Mouse (Mus musculus): ENCODE results near the gene Pcdh15. TPM values are rescaled to one million over a fixed set of nuclear protein-coding genes. Genes with fewer than 3 reads are reported as not detected.
A peak's percentile ranks its signal among the peaks of the same experiment; 100 is the strongest.

Pcdh15 gene
- polyA plus RNA-seq, 1 experiment from 2014 or later: 2.0 TPM

DNA sequence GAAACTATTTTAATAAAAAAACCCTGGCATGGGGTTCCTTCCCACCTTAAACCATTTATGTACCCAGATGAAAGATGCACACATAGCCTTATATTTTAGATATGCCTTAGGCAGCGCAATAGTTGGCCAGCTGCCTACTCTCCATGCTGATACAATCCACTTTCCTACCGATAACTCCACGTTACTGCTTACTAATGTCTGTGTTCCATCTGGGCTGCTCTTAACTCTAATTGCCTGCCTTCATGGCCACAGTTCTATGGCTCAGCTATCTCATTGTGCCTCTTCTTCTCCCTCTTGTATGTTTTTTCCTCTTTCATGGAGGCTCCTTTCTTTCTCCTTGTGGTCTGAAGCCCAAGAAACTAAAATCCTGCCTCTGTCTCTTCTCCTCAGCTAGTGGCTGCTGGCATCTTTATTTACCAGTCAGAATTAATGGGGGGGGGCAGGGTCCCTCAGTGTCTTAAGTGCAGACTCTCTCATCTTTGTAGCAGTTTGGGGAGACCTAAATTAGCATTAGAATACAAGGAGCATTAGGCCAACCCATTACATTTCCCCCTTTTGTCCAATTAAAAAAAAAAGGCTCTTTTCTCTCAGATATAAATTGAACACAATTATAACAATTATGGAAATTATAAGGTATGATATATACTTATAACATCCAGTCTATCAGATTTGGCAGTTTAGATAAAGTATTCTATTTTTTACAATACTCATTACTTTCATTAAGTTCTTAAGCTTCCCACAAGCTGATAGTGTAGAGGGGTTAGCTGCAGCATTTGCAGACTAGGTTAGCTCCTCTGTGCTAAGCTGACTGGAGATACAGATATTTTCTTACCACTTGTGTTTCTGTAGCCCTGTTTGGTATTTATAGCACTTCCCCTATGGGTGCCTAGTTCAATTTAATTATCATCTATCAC lies 1240.4 kb downstream of the Pcdh15 start:
- Histone ChIP-seq H3K36me3 (ENCODE audit: control insufficient read depth, insufficient read depth, low read length) (no peaks in the 10 kb centered on the region), H3K9ac (ENCODE audit: low read depth, low read length) (no peak overlapping the region), H3K4me1 (replicated peaks; ENCODE audit: control insufficient read depth, insufficient read depth, low read length) (no peaks in the 10 kb centered on the region), H3K9me3 (ENCODE audit: control insufficient read depth, low read length) (no peaks in the 10 kb centered on the region), H3K27me3 (ENCODE audit: control insufficient read depth, insufficient read depth, low read length) (no peaks in the 10 kb centered on the region), H3K27ac (ENCODE audit: low read depth, low read length) (no peak overlapping the region), H3K4me2 (replicated peaks; ENCODE audit: low read depth, low read length) (no peak overlapping the region), H3K4me3 (ENCODE audit: low read depth, low read length) (no peak overlapping the region)
- no peak for DNase-seq (ENCODE audit: low spot score)
- ATAC-seq (ENCODE audit: low FRiP score): no peak
- WGBS: 85% methylated on average over 3 of the region's 3 CpGs

DNA sequence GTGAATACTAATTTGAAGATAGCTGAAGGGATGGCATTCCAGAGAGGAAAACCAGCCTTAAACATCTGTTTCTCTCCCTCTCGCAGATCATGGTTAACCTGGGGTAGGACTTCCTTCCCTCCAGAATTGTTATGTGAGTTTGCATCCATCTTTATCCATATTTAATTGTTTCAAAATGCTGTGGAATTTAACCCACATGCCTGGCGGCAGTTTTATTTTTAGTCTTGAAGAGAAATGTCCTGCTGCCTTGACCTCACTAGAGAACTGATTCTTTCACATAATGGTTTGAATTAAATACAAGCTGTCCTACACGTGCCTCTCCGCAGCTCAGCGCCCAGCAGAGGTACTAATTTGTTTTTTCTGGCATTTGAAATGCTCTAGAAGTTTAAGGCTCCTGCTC lies 1260.4 kb downstream of the Pcdh15 start:
- H3K9me3 ChIP-seq (ENCODE audit: control insufficient read depth, low read length): no peaks in the 10 kb centered on the region
- ATAC-seq (ENCODE audit: low FRiP score) (no peak), DNase-seq (ENCODE audit: low spot score) (no peak)
- H3K27ac ChIP-seq (ENCODE audit: low read depth, low read length): no peak overlapping the region
- no peak overlapping the region for H3K4me3 ChIP-seq (ENCODE audit: low read depth, low read length)
- WGBS: 57% methylated on average over 5 of the region's 5 CpGs
- no peaks in the 10 kb centered on the region for H3K4me1 ChIP-seq (replicated peaks; ENCODE audit: control insufficient read depth, insufficient read depth, low read length)
- no peak overlapping the region for H3K4me2 ChIP-seq (replicated peaks; ENCODE audit: low read depth, low read length)
- H3K9ac ChIP-seq (ENCODE audit: low read depth, low read length): no peak overlapping the region
- H3K36me3 ChIP-seq (ENCODE audit: control insufficient read depth, insufficient read depth, low read length): no peaks in the 10 kb centered on the region
- H3K27me3 ChIP-seq (ENCODE audit: control insufficient read depth, insufficient read depth, low read length): no peaks in the 10 kb centered on the region

DNA sequence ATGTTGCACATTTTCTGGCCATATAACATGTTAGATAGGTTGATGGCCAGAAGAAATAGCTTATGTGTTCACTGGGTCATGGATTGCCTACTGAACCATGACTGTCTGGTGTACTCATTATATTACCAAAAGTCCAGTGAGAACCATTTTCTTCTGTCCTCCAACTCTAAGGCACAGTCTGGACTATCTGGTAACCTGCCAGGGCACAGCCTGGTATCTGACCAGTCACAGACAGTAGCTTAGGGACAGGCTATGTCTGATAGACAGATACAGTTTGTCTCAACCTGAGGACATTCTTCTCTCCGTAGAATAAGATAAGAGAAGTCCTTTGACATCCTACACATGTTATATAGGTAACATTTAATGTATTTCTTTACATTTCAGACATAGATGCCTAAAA lies 1279.6 kb downstream of the Pcdh15 start:
- ATAC-seq (ENCODE audit: low FRiP score) (no peak), DNase-seq (ENCODE audit: low spot score) (no peak)
- Histone ChIP-seq H3K27me3 (ENCODE audit: control insufficient read depth, insufficient read depth, low read length) (no peaks in the 10 kb centered on the region), H3K9ac (ENCODE audit: low read depth, low read length) (no peak overlapping the region), H3K27ac (ENCODE audit: low read depth, low read length) (no peak overlapping the region), H3K4me1 (replicated peaks; ENCODE audit: control insufficient read depth, insufficient read depth, low read length) (no peaks in the 10 kb centered on the region), H3K4me2 (replicated peaks; ENCODE audit: low read depth, low read length) (no peak overlapping the region), H3K9me3 (ENCODE audit: control insufficient read depth, low read length) (no peaks in the 10 kb centered on the region), H3K4me3 (ENCODE audit: low read depth, low read length) (no peak overlapping the region), H3K36me3 (ENCODE audit: control insufficient read depth, insufficient read depth, low read length) (no peaks in the 10 kb centered on the region)
- 94% methylated on average over 1 of the region's 1 CpGs for WGBS

DNA sequence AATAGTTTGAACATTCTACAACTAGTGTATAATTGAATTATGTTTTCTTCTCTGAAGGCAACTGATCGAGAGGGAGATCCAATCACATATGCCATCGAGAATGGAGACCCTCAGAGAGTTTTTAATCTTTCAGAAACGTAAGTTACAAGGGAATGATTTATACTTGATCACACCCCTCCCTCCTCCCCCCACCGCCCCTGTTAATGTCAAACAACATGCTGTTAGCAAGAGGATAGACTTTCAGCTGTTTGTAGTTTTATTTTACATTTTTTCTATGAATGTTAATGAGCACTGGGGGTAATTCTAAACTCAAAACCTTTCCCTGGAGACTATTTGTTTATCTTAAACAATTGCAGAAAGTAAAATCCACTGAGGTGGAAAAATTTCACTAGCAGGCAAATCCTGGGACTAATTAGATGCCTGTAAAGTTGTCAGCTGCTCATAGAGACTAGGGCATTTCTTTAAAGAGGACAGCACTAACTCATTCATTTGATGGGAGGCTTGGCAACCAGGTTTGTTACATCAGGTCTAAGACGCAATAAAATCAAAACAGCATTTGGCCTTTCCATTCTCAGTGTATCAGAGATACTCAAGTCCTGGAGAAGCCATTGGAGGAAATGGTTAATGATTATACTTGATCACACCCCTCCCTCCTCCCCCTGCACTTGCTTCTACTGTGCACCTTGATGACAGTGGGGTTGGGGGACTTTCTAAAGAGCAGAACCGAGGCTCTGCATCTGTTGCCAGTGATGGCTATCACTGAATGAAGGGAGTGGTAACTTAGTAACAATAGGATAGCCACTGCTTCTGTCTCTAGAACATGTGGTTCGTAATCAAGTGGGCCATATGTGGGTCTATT lies 1280.4 kb downstream of the Pcdh15 start:
- no peak for DNase-seq (ENCODE audit: low spot score)
- WGBS: 65% methylated on average over 7 of the region's 7 CpGs
- Histone ChIP-seq H3K27ac (ENCODE audit: low read depth, low read length) (no peak overlapping the region), H3K9ac (ENCODE audit: low read depth, low read length) (no peak overlapping the region), H3K4me3 (ENCODE audit: low read depth, low read length) (no peak overlapping the region), H3K27me3 (ENCODE audit: control insufficient read depth, insufficient read depth, low read length) (no peaks in the 10 kb centered on the region), H3K36me3 (ENCODE audit: control insufficient read depth, insufficient read depth, low read length) (no peaks in the 10 kb centered on the region), H3K4me1 (replicated peaks; ENCODE audit: control insufficient read depth, insufficient read depth, low read length) (no peaks in the 10 kb centered on the region), H3K9me3 (ENCODE audit: control insufficient read depth, low read length) (no peaks in the 10 kb centered on the region), H3K4me2 (replicated peaks; ENCODE audit: low read depth, low read length) (no peak overlapping the region)
- ATAC-seq (ENCODE audit: low FRiP score): peak; percentile 47; the same call in 1 of the 2 replicates

DNA sequence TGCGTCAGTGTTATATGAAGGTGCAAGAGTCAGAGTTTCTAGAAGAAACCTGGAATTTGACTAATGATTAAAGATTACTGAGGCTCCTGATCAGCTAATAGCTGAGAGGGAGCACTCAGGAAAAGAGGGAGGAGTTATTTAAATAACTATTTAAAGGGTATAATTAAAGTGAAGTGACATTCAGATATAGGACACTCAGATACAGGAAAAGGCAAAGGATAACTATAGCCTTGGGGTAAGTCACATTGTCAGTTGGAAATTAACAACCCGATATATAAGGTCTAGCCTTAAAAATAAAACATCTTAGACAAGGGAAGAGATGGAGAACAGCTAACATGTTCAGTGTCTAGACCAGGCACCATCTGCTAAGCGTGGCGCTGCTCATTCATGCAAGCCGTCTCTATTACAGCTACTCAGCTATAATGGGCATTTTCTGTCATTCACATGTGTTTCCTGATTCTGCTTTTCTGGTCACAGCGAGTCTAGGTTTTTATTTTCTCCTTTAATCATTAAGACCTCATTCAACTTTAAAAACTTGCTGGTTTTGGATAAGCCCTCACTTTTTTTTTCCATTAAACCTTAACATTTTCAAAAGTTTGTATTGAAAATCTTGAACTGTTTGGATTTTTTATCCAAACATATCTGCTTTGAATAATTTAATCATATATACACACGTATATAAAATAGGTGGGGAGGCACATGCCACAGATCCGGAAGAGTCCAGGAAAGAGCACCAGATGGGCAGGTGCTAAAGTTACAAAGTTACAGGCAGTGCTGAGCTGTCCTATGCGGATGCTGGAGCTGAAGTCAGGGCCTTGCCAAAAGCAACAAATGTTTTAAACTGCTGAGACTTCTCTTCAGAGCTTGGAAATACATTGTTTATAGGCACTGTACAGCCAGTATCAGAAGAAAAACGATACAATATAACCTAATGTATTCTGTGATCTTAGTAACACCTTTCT lies 1288.7 kb downstream of the Pcdh15 start:
- Histone ChIP-seq H3K4me2 (replicated peaks; ENCODE audit: low read depth, low read length) (no peak overlapping the region), H3K4me1 (replicated peaks; ENCODE audit: control insufficient read depth, insufficient read depth, low read length) (no peaks in the 10 kb centered on the region), H3K9me3 (ENCODE audit: control insufficient read depth, low read length) (no peaks in the 10 kb centered on the region), H3K36me3 (ENCODE audit: control insufficient read depth, insufficient read depth, low read length) (no peaks in the 10 kb centered on the region), H3K4me3 (ENCODE audit: low read depth, low read length) (no peak overlapping the region), H3K27me3 (ENCODE audit: control insufficient read depth, insufficient read depth, low read length) (no peaks in the 10 kb centered on the region), H3K9ac (ENCODE audit: low read depth, low read length) (no peak overlapping the region), H3K27ac (ENCODE audit: low read depth, low read length) (no peak overlapping the region)
- DNase-seq (ENCODE audit: low spot score) (peak; percentile 11), ATAC-seq (ENCODE audit: low FRiP score) (peak; percentile 80)
- 75% methylated on average over 10 of the region's 10 CpGs for WGBS

DNA sequence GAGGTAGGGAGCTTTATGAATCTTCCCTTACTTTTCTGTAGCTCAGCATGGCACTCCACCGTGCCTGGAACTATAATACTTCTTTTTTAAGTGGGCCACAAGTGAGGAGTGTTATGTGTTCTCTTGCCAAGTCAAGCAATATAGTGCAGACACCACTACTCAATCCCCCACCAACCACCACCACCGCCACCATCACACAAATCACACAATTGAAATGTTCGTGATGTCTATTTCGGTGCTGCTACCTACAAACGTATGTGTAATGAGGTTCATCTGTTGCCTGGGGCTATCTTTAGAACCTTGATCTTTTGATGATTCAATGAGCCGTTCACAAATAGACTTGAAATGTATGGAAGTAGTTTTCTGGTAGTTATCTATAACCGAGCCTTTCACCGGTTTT lies 1304.0 kb downstream of the Pcdh15 start:
- no peak overlapping the region for H3K4me2 ChIP-seq (replicated peaks; ENCODE audit: low read depth, low read length)
- H3K9ac ChIP-seq (ENCODE audit: low read depth, low read length): no peak overlapping the region
- H3K4me1 ChIP-seq (replicated peaks; ENCODE audit: control insufficient read depth, insufficient read depth, low read length): no peaks in the 10 kb centered on the region
- no peak overlapping the region for H3K4me3 ChIP-seq (ENCODE audit: low read depth, low read length)
- H3K27me3 ChIP-seq (ENCODE audit: control insufficient read depth, insufficient read depth, low read length): no peaks in the 10 kb centered on the region
- WGBS: 87% methylated on average over 8 of the region's 8 CpGs
- ATAC-seq (ENCODE audit: low FRiP score): no peak
- no peak for DNase-seq (ENCODE audit: low spot score)
- no peak overlapping the region for H3K27ac ChIP-seq (ENCODE audit: low read depth, low read length)
- no peaks in the 10 kb centered on the region for H3K9me3 ChIP-seq (ENCODE audit: control insufficient read depth, low read length)
- H3K36me3 ChIP-seq (ENCODE audit: control insufficient read depth, insufficient read depth, low read length): no peaks in the 10 kb centered on the region

DNA sequence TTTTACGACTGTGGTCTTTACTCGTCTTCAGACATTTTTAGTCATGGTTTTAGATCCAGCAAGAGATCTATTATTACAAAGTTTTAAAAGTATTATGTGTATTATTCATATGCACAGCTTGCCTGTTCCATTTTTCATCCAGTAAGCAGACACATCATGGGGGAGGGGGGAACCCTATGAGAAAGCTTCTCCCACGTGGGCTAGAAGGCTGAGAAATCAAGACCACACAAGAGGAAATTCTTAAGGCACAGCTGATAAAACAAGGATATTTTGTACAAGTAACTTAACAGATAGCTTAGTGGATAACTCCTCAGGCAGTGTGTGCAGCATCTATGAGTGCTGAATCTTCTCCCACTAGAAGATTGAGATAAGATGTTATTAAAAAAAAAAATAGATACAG lies 1314.9 kb downstream of the Pcdh15 start:
- Histone ChIP-seq H3K9ac (ENCODE audit: low read depth, low read length) (no peak overlapping the region), H3K27me3 (ENCODE audit: control insufficient read depth, insufficient read depth, low read length) (no peaks in the 10 kb centered on the region), H3K4me2 (replicated peaks; ENCODE audit: low read depth, low read length) (no peak overlapping the region), H3K4me1 (replicated peaks; ENCODE audit: control insufficient read depth, insufficient read depth, low read length) (no peaks in the 10 kb centered on the region), H3K36me3 (ENCODE audit: control insufficient read depth, insufficient read depth, low read length) (no peaks in the 10 kb centered on the region), H3K9me3 (ENCODE audit: control insufficient read depth, low read length) (no peaks in the 10 kb centered on the region), H3K4me3 (ENCODE audit: low read depth, low read length) (no peak overlapping the region), H3K27ac (ENCODE audit: low read depth, low read length) (no peak overlapping the region)
- no peak for ATAC-seq (ENCODE audit: low FRiP score)
- WGBS: 65% methylated on average over 3 of the region's 3 CpGs
- DNase-seq (ENCODE audit: low spot score): no peak

DNA sequence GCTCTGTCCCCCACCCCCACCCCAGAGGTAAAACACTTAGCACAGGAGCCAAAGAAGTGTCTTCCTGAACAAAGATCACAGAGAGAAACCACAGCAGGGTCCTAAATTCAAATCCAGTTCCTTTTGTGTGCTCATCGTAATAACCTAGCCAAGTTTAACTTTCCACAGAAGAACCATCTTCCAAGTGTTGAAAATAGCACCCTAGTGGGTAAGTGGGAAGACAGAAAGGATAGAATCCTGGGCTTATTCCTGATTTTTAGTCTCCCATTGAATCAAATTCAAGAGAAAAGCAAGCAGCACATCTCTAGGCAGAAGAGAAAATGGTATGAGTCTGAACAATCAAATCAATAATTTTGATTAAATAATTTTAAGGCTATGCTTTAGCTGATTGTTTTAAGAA lies 1315.8 kb downstream of the Pcdh15 start:
- H3K4me2 ChIP-seq (replicated peaks; ENCODE audit: low read depth, low read length): no peak overlapping the region
- H3K27me3 ChIP-seq (ENCODE audit: control insufficient read depth, insufficient read depth, low read length): no peaks in the 10 kb centered on the region
- ATAC-seq (ENCODE audit: low FRiP score): no peak
- H3K9me3 ChIP-seq (ENCODE audit: control insufficient read depth, low read length): no peaks in the 10 kb centered on the region
- DNase-seq (ENCODE audit: low spot score): no peak
- WGBS: 81% methylated on average over 1 of the region's 1 CpGs
- no peak overlapping the region for H3K9ac ChIP-seq (ENCODE audit: low read depth, low read length)
- no peak overlapping the region for H3K4me3 ChIP-seq (ENCODE audit: low read depth, low read length)
- H3K4me1 ChIP-seq (replicated peaks; ENCODE audit: control insufficient read depth, insufficient read depth, low read length): no peaks in the 10 kb centered on the region
- H3K36me3 ChIP-seq (ENCODE audit: control insufficient read depth, insufficient read depth, low read length): no peaks in the 10 kb centered on the region
- H3K27ac ChIP-seq (ENCODE audit: low read depth, low read length): no peak overlapping the region

All from hindbrain, embryonic 11.5 days (tissue).